Mouse (Mus musculus) cerebellum, adult 2 months (tissue): ENCODE data around the gene Ercc6l2. TPM values are rescaled to one million over a fixed set of nuclear protein-coding genes. Genes with fewer than 3 reads are reported as not detected.

Experiments used
- DNase-seq, 2 experiments: peaks; one replicate each; pipeline ENCODE4 v3.0.0; 2021
- H3K27ac ChIP-seq: fragments of 200-500 bp; 2 replicates; pipeline ENCODE4 v1.5.1; 2012; ENCODE audit warnings: low read length, control low read depth, inconsistent platforms; ENCODE audit not compliant: insufficient read depth
- H3K27me3 ChIP-seq: fragments of 200-500 bp; 2 replicates; pipeline ENCODE4 v1.6.1; 2012; ENCODE audit warnings: inconsistent platforms, mild to moderate bottlenecking, low read length, moderate library complexity; ENCODE audit not compliant: control insufficient read depth, insufficient read depth
- H3K4me1 ChIP-seq: fragments of 200-500 bp; 2 replicates; pipeline ENCODE4 v1.6.1; 2011; ENCODE audit warnings: low read length; ENCODE audit not compliant: control insufficient read depth, insufficient read depth
- H3K4me3 ChIP-seq: fragments of 200-500 bp; replicated peaks from 2 replicates; pipeline ENCODE3; 2011; ENCODE audit warnings: mild to moderate bottlenecking, low read depth, low read length, control low read depth; ENCODE audit not compliant: insufficient read depth
- CTCF ChIP-seq: fragments of 200-500 bp; IDR thresholded peaks from 2 replicates; pipeline ENCODE4 v1.5.1; 2011; ENCODE audit warnings: low read depth, mild to moderate bottlenecking, control low read depth, low read length, moderate library complexity, borderline replicate concordance; ENCODE audit not compliant: insufficient read depth
- POLR2A ChIP-seq: fragments of 200-500 bp; IDR thresholded peaks from 2 replicates; pipeline ENCODE4 v1.6.1; 2011; ENCODE audit warnings: low read length, control low read depth, borderline replicate concordance; ENCODE audit not compliant: insufficient read depth
- WGBS: fragments of 180-500 bp; shearing (Covaris S2); methylation state at CpG from one replicate; pipeline ENCODE4 v1.1.7; 2018; 5-methylcytosine and 5-hydroxymethylcytosine counted together
- polyA plus RNA-seq: library from polyadenylated mRNA; depleted of rRNA; stranded (reverse); fragments of >200 nt; gene quantifications from 2 replicates; pipeline ENCODE4 v1.2.3, GENCODE M21; 2012; rRNA removed

Ercc6l2 gene
- polyA plus RNA-seq, 1 experiment = 23.9 TPM

GRCm38 (mm10) chr13:63944344-63945021 is 129.4 kb downstream of the Ercc6l2 start:
- Histone ChIP-seq H3K4me3 (no peak overlapping the region), H3K4me1 (no peaks in the 10 kb centered on the region), H3K27ac (no peak overlapping the region), H3K27me3 (no peaks in the 10 kb centered on the region)
- TF ChIP-seq CTCF (no peak), POLR2A (no peak)
- 43% methylated on average over 13 of the region's 13 CpGs for WGBS
- no peak for DNase-seq

Other genes starting within 250 kb of the Ercc6l2 start
- gene Ptch1, start 241.6 kb upstream of the Ercc6l2 start, polyA plus RNA-seq = 63.6 and 63.7 TPM in 2 replicates